Mouse (Mus musculus): ENCODE results near the gene Sidt1.
"Not testable (repeated sequence)": the region's sequence is repeated elsewhere in the genome, so short reads cannot be mapped to it uniquely, and the experiment has no call there.

Gene Sidt1

DNA sequence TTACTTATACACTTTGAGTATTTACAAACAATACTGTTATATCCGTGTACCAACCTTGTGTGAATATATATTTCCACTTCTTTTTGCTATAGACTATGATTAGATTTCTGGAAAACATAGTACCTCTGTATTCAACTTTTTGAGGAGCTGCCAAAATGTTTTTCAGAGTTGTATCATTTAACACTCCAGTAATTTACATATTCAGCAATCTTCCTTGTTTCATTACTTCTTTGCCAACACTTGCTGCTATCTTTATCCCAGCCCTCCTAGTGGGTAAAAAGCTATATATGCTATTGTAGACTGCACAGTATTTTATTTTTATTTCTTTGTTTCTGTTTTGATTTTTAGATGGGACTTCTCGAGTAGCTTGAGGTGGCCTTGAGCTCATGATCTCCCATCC, 29.2 kb downstream of the Sidt1 start:
- no peak for DNase-seq (ENCODE audit: low read depth, low spot score)

DNA sequence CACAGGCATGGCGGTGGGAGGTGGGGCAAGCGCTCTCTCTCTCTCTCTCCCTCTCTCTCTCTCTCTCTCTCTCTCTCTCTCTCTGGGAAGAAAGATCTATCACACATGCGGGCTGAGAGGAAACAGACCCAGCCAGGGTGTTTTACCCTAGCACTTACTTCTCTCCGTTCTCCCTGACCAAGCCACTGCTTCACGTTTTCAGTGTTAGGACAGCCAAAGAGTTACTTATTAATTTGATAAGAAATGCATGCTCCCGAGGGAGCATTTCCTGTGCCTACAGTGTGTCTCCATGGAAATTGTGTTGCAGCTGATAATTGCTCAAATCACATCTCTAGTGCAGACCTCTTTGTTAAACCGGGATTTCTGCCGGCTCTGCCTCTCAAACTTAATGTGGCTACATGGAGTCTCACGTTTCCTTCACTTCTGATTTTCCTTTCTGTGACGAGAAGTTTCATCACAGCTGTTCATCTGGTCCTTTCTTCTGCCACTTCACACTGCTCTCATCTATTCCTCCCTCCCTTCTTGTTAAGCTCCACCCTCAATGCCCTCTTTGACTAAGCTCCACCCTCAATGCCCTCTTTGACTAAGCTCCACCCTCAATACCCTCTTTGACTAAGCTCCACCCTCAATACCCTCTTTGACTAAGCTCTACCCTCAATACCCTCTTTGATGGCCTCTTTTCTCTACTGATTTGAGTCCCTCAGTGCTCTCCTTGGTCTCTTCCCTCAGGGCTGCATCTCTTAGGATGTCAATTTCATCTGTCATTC, 30.7 kb downstream of the Sidt1 start:
- no peak for DNase-seq (ENCODE audit: low read depth, low spot score)

DNA sequence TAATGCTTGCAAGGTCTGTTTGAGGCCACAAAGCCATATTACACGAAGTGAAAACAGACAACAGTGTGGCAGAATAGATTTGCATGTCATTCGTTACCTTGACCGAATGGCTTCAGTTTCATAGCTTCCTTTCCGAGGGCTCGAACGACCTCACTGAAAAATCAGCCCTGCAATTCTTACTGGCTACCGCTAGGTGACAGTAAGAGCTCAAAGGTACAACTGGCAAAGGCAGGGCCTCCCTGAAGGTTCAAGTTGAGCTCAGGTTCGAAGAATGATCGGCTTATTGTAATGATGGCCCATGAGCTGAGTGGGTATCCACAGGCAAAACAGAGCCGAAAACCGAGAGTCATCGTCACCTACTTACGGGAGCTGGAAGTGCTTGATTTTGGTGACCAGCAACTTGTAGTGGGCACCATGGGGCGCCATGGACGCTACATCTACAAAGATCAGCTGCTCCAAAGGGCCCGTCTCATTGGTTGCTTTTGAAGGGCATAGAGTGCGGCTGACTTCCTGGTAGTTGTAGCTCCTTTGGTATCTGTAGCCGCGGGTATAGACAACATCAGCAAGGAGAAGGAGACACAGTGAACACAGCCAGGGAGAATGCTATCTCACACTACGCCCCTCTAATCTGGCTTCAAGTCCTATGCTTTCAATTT, 33.4 kb downstream of the Sidt1 start:
- DNase-seq (ENCODE audit: low read depth, low spot score): no peak

DNA sequence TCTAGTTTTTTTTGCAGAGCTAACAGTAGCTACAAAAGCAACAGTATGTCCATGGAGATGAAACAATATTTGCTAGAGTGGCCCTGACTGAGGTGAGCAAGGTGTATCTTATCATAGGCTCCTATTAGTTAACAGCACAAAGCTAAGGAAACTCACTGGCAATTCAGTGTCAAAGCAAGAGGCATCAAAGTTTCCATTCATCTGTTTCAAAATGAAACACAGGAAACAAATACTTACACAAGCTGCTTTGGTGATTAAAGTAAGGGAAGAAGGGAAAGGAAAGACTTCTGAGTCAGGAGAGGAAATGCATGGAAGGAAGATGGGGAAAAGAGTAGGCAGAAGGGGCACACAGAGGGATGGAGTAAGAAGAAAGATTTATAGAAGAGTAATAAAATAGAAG, 39.0 kb downstream of the Sidt1 start:
- DNase-seq (ENCODE audit: low read depth, low spot score): no peak

DNA sequence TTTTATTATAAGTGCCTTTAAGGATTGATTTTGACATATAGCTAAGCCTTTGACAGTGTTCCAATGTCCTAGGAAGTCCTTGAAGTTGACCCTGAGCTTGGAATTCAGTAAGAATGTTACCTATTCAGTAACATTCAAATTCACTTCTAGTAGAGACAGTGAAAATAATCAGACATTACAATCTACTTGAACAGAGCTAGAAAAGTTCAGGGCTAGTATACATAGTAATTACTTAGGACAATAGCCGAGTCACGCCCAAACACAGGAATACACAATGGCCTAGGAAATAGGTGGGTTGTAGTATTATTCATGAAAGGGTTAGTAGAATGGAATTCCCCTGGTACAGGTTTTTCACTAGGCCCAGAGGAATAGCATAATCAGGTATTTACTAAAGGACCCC, 40.3 kb downstream of the Sidt1 start:
- not testable (repeated sequence) for DNase-seq (ENCODE audit: low read depth, low spot score)

DNA sequence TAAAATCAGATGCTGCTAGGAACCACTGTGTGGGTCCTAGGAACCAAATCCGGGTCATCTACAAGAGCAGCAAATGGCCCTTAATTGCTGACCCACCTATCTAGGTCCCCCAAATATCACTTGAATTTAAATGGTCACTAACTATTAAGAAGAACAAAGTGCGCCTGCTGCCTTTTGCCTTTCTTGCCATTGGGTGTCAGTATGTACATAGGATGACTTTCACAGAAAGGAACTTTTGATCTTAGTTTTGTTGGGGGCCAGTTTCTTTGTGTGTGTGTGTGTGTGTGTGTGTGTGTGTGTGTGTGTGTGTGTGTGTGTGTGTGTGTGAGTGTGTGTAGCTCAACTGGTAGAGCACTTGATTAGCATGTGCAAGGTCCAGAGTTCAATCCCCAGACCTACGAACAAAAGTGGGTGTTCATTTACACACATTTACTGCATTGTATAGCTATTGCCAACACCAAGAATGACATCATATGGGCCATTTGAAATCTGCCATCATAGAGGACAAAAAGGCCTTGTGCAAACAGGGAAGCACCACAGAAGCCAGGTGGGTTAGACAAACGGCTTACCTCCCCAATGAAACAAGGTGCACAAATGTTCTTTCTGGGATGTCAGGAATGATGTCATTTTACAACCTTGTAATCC, 43.9 kb downstream of the Sidt1 start:
- no peak for DNase-seq (ENCODE audit: low read depth, low spot score)

DNA sequence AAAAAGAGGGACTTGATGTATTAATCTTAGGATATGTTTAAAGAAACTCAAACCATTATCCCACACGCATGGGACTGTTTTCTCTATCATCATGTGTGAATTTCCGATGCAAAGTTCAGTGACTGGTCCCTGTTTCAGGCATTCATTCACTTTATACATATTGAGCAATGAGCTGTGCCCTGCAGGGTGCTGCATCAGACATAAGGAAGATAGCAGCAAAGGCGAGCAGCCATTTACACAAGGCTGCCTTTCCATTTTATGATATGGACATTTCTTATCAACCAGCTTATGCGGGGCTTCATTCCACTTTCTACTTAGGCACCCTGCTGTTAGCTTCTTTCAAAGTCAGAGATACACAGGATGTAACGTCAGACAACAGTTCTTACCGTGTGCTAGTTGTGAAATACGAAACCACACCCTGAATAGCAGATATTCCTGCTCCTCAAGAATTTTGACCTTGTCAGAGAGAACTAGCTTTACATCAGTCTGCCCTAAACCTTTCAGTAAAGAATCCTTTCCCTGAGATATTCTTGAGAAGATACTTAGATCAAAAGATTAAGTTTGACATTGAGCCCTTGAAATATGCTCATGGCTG, 45.5 kb downstream of the Sidt1 start:
- DNase-seq (ENCODE audit: low read depth, low spot score): no peak

DNA sequence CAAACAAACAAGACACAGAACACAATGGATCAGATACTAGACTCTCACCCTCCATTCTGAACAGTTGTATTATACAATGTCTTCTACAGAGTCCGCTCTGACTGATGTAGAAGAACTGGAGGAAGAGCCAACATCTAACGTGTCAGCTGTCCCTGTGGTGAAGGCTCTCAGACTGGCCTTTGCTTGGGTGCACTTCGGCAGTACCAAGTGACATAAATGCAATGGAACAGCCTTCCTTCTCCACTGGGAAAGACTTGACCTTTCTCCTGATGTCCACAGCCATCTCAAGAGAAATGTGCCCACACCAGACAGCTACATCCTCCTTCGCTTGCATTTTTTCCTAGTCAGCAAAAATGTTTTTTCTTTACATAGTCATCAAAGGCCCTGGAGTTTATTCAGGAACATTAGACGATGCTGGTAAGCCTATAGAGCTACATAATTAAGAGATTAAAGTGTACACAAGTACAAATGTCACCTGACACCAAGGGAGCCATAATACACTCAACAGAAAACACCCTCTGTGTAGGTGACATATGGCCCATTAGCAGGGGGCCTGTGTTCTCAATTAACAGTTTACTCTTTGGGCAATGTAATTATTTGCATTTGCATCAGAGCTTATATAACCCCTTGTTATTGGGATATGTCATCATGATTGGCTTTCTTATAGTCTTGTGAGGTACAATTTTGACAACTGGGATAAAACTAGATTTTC, 50.2 kb downstream of the Sidt1 start:
- no peak for DNase-seq (ENCODE audit: low read depth, low spot score)

DNA sequence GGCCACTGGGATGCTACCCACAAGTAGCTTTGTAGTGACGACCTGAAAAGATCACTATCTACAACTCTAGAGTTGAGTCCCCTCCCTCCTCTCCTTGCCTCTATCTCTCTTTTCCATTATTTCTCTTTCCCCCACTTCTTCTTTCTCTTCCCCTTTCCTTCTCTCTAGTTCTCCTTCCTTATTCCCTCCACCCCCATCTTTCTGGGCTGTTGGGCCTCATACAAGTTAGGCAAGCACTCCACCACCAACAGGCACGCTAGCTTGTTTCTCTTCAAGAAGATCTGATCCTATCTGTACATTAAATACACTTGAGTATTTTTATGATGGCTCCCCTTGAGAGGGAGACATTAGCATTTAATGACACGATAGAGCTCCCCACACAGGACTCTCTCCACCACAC, 51.0 kb downstream of the Sidt1 start:
- no peak for DNase-seq (ENCODE audit: low read depth, low spot score)

DNA sequence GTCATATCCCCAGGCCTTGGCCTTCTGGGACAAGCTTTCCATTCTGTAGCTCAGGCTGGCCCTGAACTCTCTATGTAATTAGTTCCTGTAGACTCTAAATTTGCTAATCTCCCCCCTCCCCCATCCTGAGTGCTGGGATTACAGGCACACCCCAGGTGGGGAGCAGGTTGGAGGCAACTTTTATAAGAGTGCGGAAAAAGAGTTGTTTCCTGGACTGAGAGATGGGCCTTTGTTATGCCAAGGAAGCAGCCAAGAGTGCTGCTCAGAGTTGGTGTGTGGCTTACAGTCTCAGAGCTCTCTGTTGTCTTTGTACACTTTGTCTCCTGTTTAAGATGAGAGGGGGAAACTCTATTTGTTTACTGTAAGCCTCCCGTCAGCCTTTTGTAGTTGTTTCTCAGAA, 52.2 kb downstream of the Sidt1 start:
- no peak for DNase-seq (ENCODE audit: low read depth, low spot score)

DNA sequence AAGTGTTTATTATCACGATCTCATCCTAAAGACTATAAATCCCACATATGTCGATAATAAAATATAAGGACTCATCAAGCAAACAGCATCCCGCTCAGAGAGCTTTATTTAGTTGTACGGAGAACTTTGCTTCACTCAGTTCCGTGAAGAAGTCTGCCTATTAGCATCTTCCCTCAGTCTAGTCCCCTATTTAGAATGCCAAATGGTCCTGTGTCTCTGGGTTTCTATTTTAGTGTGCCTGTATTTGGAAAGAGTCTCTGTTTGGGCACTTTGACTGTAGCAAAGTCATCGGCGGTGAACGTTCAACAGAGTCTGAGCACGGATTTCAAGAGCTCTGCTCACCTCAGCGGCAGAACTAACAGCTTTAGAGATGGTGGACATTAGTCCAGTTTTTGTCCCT, 55.8 kb downstream of the Sidt1 start:
- DNase-seq (ENCODE audit: low read depth, low spot score): no peak

DNA sequence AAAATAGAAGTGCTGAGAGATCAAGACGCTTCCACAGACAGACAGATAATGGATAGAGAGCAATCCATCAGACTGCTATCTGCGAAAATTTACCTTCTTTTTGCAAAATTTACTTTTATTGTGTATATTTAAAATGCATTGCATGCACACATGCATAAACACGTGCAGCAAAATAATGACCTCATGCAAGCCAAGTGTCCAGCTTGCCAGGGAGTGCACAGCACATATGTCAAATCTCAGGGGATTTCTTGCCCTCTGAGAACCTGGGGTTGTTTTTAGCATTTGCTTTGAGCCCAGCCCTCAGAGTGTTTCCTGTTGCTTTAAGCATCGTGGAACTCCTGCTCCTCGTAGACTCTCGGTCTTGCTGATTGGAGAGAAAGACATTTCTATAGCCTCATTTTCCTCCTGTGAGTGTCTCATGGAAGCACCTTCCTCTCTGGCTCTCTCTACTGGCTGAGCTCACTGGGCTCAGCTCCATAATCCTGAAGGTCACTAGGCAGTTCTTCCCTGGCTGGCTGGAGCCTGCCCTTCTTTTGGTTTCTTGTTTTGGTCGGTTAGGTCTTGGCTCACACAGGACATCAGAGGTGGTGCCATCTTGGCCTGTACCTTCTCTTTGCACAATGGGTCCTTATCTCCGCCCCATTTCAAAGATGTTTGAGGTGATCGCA, 61.5 kb downstream of the Sidt1 start:
- no peak for DNase-seq (ENCODE audit: low read depth, low spot score)

DNA sequence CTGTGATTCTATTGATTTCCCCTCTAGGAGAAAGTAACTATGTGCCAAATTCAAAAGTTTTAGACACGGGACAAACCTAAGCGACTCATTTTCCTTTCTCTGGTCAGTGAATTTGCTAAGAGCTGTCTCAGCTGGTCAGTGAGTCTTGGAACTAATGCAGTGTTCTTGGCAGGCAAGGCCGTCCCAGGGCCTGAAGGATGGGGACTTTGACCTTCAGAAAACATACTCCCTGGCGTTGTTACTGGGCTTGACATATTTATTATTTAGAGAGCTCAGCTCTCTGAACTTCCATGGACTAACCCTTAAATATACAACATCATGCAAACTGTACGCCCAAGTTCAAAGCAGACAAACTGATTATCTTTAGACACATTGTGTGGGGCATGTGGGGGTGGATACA, 62.4 kb downstream of the Sidt1 start:
- no peak for DNase-seq (ENCODE audit: low read depth, low spot score)

DNA sequence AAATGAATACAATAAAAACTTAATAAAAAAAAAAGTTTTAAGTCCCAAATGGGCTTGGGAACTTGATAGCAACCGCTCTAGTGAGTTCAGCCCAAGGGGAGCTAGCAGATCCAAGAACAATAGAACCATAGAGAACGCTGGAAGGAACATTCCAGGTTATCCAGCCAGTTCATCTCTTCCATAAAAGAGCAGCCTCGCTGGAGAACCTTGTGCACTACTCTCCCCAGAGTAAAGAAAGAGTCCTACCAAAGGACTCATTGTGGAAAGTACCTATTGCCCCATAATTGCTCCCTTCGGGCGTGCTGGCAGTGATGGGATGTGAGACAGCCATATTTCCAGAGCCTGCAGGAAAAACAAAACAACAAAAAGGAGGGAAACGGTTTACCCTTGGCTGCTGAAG, 63.4 kb downstream of the Sidt1 start:
- DNase-seq (ENCODE audit: low read depth, low spot score): no peak

DNA sequence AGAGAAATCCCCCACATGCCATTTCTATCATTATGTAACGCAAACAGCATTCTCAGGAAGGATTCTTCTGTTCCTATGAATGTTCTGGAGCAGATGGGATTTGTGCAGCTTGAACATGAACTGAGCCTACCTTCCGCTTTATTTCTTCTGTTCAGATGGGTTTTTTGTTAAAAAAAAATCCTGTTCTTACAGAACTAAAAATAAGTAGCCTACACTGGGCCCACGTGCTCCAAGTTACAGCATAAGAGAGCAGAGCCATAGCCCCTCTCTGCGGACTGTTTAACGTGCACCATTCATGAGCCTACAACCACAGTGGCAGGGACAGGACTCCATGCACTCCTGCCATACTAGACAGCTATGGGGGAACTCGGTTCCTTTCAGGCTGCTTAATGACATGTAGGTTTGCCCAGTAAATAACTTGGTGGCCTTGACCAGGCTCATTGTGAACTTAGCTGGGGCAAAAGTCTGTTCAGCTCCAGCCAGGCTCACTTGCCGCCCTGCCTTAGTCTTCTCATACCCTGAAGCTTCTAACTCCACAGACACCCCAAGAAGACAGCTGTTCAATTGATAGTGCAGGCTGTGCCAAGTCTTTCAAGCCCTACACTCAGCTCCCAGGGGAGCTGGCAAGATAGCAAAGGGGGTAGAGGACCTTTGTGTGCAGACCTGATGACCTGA, 64.3 kb downstream of the Sidt1 start:
- no peak for DNase-seq (ENCODE audit: low read depth, low spot score)

DNA sequence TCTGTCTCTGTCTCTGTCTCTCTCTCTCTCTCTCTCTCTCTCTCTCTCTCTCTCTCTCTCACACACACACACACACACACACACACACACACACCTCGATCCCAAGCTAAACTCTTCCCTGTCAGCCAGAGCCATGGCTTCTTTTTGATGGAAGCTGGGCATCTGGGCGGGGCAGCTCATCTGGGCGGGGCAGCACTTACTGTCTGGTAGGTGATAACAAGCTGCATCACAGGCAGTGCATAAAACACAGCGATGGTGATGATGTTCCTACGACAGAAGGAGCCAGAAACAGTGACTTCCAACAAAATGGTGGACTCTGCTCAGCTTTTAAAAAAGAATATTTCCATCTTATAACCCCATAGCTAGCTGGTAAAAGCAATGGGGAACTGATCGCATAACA, 67.4 kb downstream of the Sidt1 start:
- no peak for DNase-seq (ENCODE audit: low read depth, low spot score)

DNA sequence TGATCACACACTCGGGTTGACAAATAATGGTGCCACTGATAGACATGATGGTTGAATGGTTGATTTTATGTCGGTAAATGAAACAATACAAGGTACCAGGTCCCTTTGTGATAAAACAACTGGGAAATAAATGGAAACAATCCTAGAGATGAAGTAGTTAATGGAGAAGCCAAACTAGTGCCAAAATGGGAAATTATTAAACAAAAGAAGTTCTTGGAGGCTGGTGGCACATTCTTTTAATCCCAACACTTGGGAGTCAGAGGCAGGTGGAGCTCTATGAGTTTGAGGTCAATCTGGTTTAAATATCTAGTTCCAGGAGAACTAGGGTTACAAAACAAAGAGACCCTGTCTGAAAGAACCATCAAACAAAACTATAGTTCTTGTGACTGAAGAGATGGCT, 68.1 kb downstream of the Sidt1 start:
- no peak for DNase-seq (ENCODE audit: low read depth, low spot score)

DNA sequence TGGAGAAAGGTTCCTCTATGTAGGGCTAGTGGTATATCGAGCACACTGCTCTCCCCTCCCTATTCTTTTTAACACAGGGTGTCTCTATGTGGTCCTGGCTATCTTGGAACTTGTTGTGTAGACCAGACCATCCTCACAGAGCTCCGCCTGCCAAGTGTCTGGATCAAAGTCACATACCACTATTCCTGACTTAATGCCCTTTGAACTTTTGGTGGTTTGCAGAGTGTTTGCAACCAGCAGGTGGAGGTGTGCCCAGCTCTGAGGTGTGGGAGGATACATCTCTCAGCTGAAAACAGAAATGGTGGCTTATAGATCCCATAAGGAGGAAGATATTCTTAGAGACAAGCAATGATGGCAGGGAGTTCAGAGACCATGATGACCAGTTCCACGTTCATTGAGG, 75.5 kb downstream of the Sidt1 start:
- DNase-seq (ENCODE audit: low read depth, low spot score): no peak

DNA sequence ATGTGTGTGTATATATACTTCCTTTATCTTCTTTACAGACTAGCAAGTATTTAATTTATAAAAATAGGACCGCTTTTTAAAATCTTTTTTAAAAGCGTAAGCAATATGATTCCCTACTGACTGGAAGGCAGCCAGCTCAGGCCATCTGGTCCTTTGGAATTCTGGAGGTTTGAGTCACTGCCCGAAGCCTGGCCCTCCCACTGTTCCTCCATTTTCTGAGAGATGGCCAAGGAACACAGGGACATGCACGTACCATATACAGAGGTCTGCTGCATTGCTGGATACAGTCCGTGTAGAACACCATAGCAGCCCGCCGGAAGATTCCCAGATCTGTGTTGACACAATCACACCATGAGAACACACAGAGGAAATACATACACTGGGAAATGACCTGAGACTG, 78.3 kb downstream of the Sidt1 start:
- no peak for DNase-seq (ENCODE audit: low read depth, low spot score)

DNA sequence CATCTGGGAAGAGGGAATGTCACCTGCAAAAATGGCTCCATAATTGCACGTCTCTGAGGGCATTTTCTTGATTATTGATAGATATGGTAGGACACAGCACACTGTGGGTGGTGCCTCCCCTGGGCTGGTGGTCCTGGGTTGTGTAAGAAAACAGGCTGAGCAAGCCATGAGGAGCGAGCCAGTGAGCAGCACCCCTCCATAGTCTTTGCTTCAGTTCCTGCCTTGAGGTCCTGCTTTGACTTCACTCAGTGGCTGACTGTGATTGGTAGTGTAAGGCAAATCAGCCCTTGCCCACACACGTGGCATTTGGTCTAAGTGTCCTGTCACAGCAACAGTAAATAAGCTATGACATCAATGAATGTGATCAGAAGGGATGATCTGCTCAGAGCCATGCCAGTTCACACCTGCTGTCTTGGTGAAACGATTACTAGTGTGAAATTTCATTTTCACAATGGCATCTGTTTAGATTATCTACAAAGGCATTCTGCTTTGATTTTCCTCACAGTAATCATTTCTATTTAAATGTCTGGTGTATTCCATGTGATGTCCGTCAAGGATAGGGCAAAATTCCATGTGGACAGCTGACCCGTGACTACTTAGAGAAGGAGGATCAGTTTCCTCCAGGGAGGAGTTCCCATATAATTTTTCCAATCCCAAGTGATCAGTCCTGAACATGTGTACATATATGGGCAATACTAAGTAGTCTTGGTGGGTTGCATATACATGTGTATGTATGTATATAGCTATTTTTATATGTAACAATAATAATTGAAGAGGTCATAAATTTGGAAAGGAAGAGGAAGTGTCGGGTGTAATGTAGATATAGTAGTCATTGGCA, 79.0 kb downstream of the Sidt1 start:
- DNase-seq (ENCODE audit: low read depth, low spot score): no peak

Measured in embryo, embryonic 11.5 days (tissue).